ENCODE assay signal across 11 mouse cellular contexts in the genomic region with DNA sequence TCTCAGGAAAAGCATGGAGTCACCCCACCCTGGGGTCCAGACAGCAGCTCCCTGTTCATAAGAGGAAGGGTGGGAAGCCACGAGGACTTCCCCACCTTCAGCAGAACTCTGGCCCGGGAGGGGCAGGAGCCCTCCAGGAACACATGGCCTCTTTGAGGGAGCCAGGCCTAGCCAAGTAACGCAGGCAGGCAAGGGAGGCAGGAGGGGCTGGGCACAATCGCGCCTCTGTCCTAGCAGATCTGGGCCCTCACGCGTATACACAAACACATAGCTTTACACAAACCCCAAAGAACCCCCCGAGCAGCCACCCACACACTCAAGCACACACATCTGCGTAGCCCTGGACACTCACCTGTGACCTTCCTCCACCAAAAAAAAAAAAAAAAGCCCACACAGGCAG. TPM values are rescaled to one million over a fixed set of nuclear protein-coding genes. Genes with fewer than 3 reads are reported as not detected.
DNase-seq lines count a peak whose midpoint lies in the region; ATAC-seq and TF ChIP-seq lines count a peak whose summit lies in the region.
"Had no signal": no experiment of that assay in that cellular context is flagged by ENCODE, and none has a peak within 500 bp of the region (broad histone marks: within the 10 kb centered on the region; RNA-seq: fewer than 3 reads in every experiment).

No protein-coding gene starts in this region.

- 43% methylated on average over 9 of the region's 9 CpGs for WGBS in heart, embryonic 13.5 days
- 61% methylated on average over 9 of the region's 9 CpGs for WGBS in hindbrain, embryonic 13.5 days
- 30% methylated on average over 9 of the region's 9 CpGs for WGBS in stomach, postnatal 0 days

- H3K27ac ChIP-seq in heart, embryonic 13.5 days (replicated peaks): peak overlapping the region; percentile 45; the same call in 1 of the 2 replicates
- no peak overlapping the region for H3K27ac ChIP-seq in hindbrain, embryonic 13.5 days
- H3K27ac ChIP-seq in stomach, postnatal 0 days (replicated peaks): peak overlapping the region; percentile 35
- H3K27ac ChIP-seq: liver, embryonic 12.5 days; neural tube, embryonic 12.5 days had no signal

- TF ChIP-seq EP300 in stomach, postnatal 0 days (optimal IDR thresholded peaks at IDR 0.05): no peak

- no peak for ATAC-seq in heart, embryonic 13.5 days (ENCODE audit: extremely low read depth, insufficient number of reproducible peaks, low FRiP score, low TSS enrichment)
- no peak for ATAC-seq in hindbrain, embryonic 13.5 days (ENCODE audit: low FRiP score)
- ATAC-seq in stomach, postnatal 0 days (ENCODE audit: low FRiP score, low TSS enrichment): no peak
- ATAC-seq: liver, embryonic 12.5 days had no signal

- no peak for TF ChIP-seq CTCF in stomach, postnatal 0 days (IDR thresholded peaks at IDR 0.05; ENCODE audit: low read depth)

- no peak for DNase-seq in heart, adult 9 months (ENCODE audit: low spot score in 2 of 2)
- peak; percentile 29 for DNase-seq in retina, postnatal 1 day
- no peak for DNase-seq in retina, embryonic 14.5 days (ENCODE audit: low spot score)
- no peak for DNase-seq in stomach, postnatal 0 days (ENCODE audit: low spot score)
- DNase-seq in cerebellum, adult 9-11 months: no peak
- DNase-seq: thymus, postnatal 14 days had no signal

- no peaks in the 10 kb centered on the region for H3K9me3 ChIP-seq in heart, embryonic 13.5 days
- no peaks in the 10 kb centered on the region for H3K9me3 ChIP-seq in hindbrain, embryonic 13.5 days
- no peaks in the 10 kb centered on the region for H3K9me3 ChIP-seq in stomach, postnatal 0 days (ENCODE audit: control insufficient read depth, low read length)
- H3K9me3 ChIP-seq: liver, embryonic 12.5 days; megakaryocyte, embryonic 14.5 days; neural tube, embryonic 12.5 days had no signal

- H3K4me1 ChIP-seq in heart, embryonic 13.5 days: peaks cover 64% of the 10 kb centered on the region
- H3K4me1 ChIP-seq in hindbrain, embryonic 13.5 days (replicated peaks): peaks cover 23% of the 10 kb centered on the region
- H3K4me1 ChIP-seq in stomach, postnatal 0 days (replicated peaks; ENCODE audit: control insufficient read depth, insufficient read depth): no peaks in the 10 kb centered on the region; the same call in 1 of the 2 replicates
- H3K4me1 ChIP-seq: liver, embryonic 12.5 days; megakaryocyte, embryonic 14.5 days had no signal

- H3K36me3 ChIP-seq in heart, embryonic 13.5 days: peaks cover 56% of the 10 kb centered on the region
- H3K36me3 ChIP-seq in hindbrain, embryonic 13.5 days: no peaks in the 10 kb centered on the region
- H3K36me3 ChIP-seq in stomach, postnatal 0 days (ENCODE audit: control insufficient read depth, insufficient read depth, low read length): no peaks in the 10 kb centered on the region
- H3K36me3 ChIP-seq: liver, embryonic 12.5 days; neural tube, embryonic 12.5 days had no signal

- no peak overlapping the region for H3K4me3 ChIP-seq in heart, embryonic 13.5 days
- H3K4me3 ChIP-seq in hindbrain, embryonic 13.5 days: no peak overlapping the region
- H3K4me3 ChIP-seq in stomach, postnatal 0 days (ENCODE audit: low read depth, low read length): no peak overlapping the region
- H3K4me3 ChIP-seq: liver, embryonic 12.5 days; megakaryocyte, embryonic 14.5 days; neural tube, embryonic 12.5 days had no signal

- peak overlapping the region; percentile 63 for H3K9ac ChIP-seq in heart, embryonic 13.5 days
- 0 out of 2 replicates have a peak overlapping the region, but pooled peaks have one; percentile 13 for H3K9ac ChIP-seq in hindbrain, embryonic 13.5 days
- 0 out of 2 replicates have a peak overlapping the region, but pooled peaks have one; percentile 18 for H3K9ac ChIP-seq in stomach, postnatal 0 days (ENCODE audit: low read length)
- H3K9ac ChIP-seq: liver, embryonic 12.5 days; neural tube, embryonic 12.5 days had no signal

- H3K4me2 ChIP-seq in heart, embryonic 13.5 days: no peak overlapping the region
- no peak overlapping the region for H3K4me2 ChIP-seq in hindbrain, embryonic 13.5 days
- H3K4me2 ChIP-seq in stomach, postnatal 0 days (replicated peaks; ENCODE audit: low read depth): no peak overlapping the region
- H3K4me2 ChIP-seq: liver, embryonic 12.5 days; neural tube, embryonic 12.5 days had no signal

- H3K27me3 ChIP-seq in heart, embryonic 13.5 days (replicated peaks): no peaks in the 10 kb centered on the region
- H3K27me3 ChIP-seq in hindbrain, embryonic 13.5 days: no peaks in the 10 kb centered on the region
- no peaks in the 10 kb centered on the region for H3K27me3 ChIP-seq in stomach, postnatal 0 days (ENCODE audit: control insufficient read depth, insufficient read depth, low read length)
- H3K27me3 ChIP-seq: liver, embryonic 12.5 days; neural tube, embryonic 12.5 days had no signal

RNA-seq across cellular contexts. Expression of gene Cspg4, which starts 16.0 kb away (rescaled TPM):
- 24.2 and 26.2 TPM in 2 replicates for polyA plus RNA-seq in heart, embryonic 13.5 days (2015; fragmentation: Nextera tagmentation; extraction: Ambion mirVana)
- 4.2 and 5.2 TPM in 2 replicates for polyA plus RNA-seq in hindbrain, embryonic 13.5 days (2015; fragmentation: Nextera tagmentation; extraction: Ambion mirVana)
- polyA plus RNA-seq in stomach, postnatal 0 days (2015; fragmentation: Nextera tagmentation; extraction: Ambion mirVana): 7.8 and 9.0 TPM in 2 replicates

RNA-seq across cellular contexts. Expression of gene Odf3l1, which starts 16.3 kb away (rescaled TPM):
- polyA plus RNA-seq in heart, embryonic 13.5 days (2015; fragmentation: Nextera tagmentation; extraction: Ambion mirVana): 0.49 and 0.73 TPM in 2 replicates
- polyA plus RNA-seq in hindbrain, embryonic 13.5 days (2015; fragmentation: Nextera tagmentation; extraction: Ambion mirVana): 0.18 TPM in 1 of 2 replicates, not detected in the other
- 0.57 and 0.71 TPM in 2 replicates for polyA plus RNA-seq in stomach, postnatal 0 days (2015; fragmentation: Nextera tagmentation; extraction: Ambion mirVana)
- polyA plus RNA-seq: liver, embryonic 12.5 days; neural tube, embryonic 12.5 days had no signal

RNA-seq across cellular contexts. Expression of gene Snx33, which starts 47.4 kb away (rescaled TPM):
- 6.6 TPM in 2 replicates for polyA plus RNA-seq in heart, embryonic 13.5 days (2015; fragmentation: Nextera tagmentation; extraction: Ambion mirVana)
- 2.9 and 3.7 TPM in 2 replicates for polyA plus RNA-seq in hindbrain, embryonic 13.5 days (2015; fragmentation: Nextera tagmentation; extraction: Ambion mirVana)
- polyA plus RNA-seq in stomach, postnatal 0 days (2015; fragmentation: Nextera tagmentation; extraction: Ambion mirVana): 5.5 and 6.4 TPM in 2 replicates

RNA-seq across cellular contexts. Expression of gene Imp3, which starts 56.5 kb away (rescaled TPM):
- 61.8 and 63.2 TPM in 2 replicates for polyA plus RNA-seq in heart, embryonic 13.5 days (2015; fragmentation: Nextera tagmentation; extraction: Ambion mirVana)
- polyA plus RNA-seq in hindbrain, embryonic 13.5 days (2015; fragmentation: Nextera tagmentation; extraction: Ambion mirVana): 74.5 and 74.8 TPM in 2 replicates
- 75.3 and 83.8 TPM in 2 replicates for polyA plus RNA-seq in stomach, postnatal 0 days (2015; fragmentation: Nextera tagmentation; extraction: Ambion mirVana)

Comparison
In these comparisons a context has a peak if more than half of its experiments do, and no peak if none do; other contexts are left out.
1. H3K9ac ChIP-seq: peak in every context shown above with its lines; median percentile 63 in heart, embryonic 13.5 days; 18 in stomach, postnatal 0 days; 13 in hindbrain, embryonic 13.5 days.